Mouse (Mus musculus): Measurements from ENCODE around the gene Myo1h. TPM values are rescaled to one million over a fixed set of nuclear protein-coding genes. Genes with fewer than 3 reads are reported as not detected.

Gene Myo1h
- polyA plus RNA-seq, 1 experiment: 1.4 TPM

DNA sequence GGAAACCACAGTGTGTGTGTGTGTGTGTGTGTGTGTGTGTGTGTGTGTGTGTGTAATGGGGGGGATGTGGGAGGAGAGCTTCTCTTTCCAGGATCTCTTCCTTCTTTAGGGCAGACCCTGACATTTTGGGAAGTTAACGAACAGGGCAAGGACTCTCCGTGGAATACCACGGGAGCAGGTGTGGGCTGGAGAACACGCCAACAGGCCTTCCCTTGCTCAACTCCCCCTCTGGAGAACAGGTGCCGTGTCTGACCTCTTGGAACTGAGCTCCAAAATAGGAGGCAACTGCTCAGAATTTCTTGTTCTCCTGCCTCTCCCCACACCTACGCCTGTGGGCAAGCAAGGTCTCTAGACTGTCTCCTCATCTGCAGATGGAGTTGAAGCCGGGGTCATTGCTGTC, 19.5 kb upstream of the Myo1h start:
- TF ChIP-seq TCF3 (IDR thresholded peaks at IDR 0.05; ENCODE audit: insufficient read length, low read depth) (no peak), SRF (IDR thresholded peaks at IDR 0.05; ENCODE audit: control insufficient read depth, insufficient read length, low read depth) (no peak), MAX (IDR thresholded peaks at IDR 0.05; ENCODE audit: low read depth) (no peak), MYOG (IDR thresholded peaks at IDR 0.05; ENCODE audit: control insufficient read depth in 1 of 3, insufficient read depth in 1 of 3, insufficient read length in 2 of 3, low read depth in 2 of 3) (peak; percentile 57 to 89 (median 60)), TCF12 (IDR thresholded peaks at IDR 0.05; ENCODE audit: insufficient read depth, poor library complexity, severe bottlenecking) (peak; percentile 59), POLR2A (IDR thresholded peaks at IDR 0.05; ENCODE audit: insufficient read length, low read depth) (no peak), POLR2AphosphoS2 (IDR thresholded peaks at IDR 0.05; ENCODE audit: insufficient read length, low read depth) (no peak), REST (IDR thresholded peaks at IDR 0.05; ENCODE audit: insufficient read depth, insufficient read length) (no peak), MYOD1 (IDR thresholded peaks at IDR 0.05; ENCODE audit: control insufficient read depth in 1 of 3, insufficient read length in 2 of 3, low read depth in 2 of 3) (peak in 2 of 3 experiments; percentile 82 to 95)
- Histone ChIP-seq H3K4me2 (ENCODE audit: low read depth) (peak overlapping the region; percentile 80), H3K79me2 (ENCODE audit: control insufficient read depth, insufficient read depth) (no peaks in the 10 kb centered on the region), H3K4me3 (no peak overlapping the region), H3K27me3 (ENCODE audit: control insufficient read depth, insufficient read depth, insufficient read length) (peaks cover 30% of the 10 kb centered on the region), H3K36me3 (ENCODE audit: control insufficient read depth, insufficient read depth) (no peaks in the 10 kb centered on the region), H3ac (ENCODE audit: control insufficient read depth, insufficient read length) (no peak overlapping the region)

DNA sequence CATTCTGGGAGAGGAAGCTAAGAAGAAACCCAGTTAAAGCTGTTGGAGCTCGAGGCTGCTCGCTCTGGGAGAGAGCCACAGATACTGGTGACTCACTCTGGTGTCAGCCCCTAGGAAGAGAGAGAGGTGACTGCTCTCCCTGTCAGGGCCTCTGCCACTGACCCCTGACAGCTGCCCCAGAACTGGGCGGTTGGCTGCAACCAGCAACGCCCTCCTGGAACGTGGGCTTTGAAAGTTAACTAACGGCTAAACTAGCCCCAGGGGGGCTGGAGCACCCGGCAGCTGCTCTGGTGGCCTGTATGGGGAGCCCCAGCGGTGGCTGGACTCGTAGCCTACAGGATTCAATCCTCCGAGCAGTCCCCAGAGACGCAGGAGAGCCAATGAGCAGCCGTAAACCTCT, 19.0 kb upstream of the Myo1h start:
- Histone ChIP-seq H3K79me2 (ENCODE audit: control insufficient read depth, insufficient read depth) (no peaks in the 10 kb centered on the region), H3K36me3 (ENCODE audit: control insufficient read depth, insufficient read depth) (no peaks in the 10 kb centered on the region), H3K4me2 (ENCODE audit: low read depth) (peak overlapping the region; percentile 80), H3ac (ENCODE audit: control insufficient read depth, insufficient read length) (no peak overlapping the region), H3K4me3 (no peak overlapping the region), H3K27me3 (ENCODE audit: control insufficient read depth, insufficient read depth, insufficient read length) (peaks cover 28% of the 10 kb centered on the region)
- TF ChIP-seq CEBPB (IDR thresholded peaks at IDR 0.05; ENCODE audit: insufficient read depth, poor library complexity, severe bottlenecking) (no peak), TCF12 (IDR thresholded peaks at IDR 0.05; ENCODE audit: insufficient read depth, poor library complexity, severe bottlenecking) (peak; percentile 24), MYOD1 (IDR thresholded peaks at IDR 0.05; ENCODE audit: control insufficient read depth in 1 of 3, insufficient read length in 2 of 3, low read depth in 2 of 3) (peak in 2 of 3 experiments; percentile 69 to 87), MYOG (IDR thresholded peaks at IDR 0.05; ENCODE audit: control insufficient read depth in 1 of 3, insufficient read depth in 1 of 3, insufficient read length in 2 of 3, low read depth in 2 of 3) (peak; percentile 1 to 94 (median 88))

DNA sequence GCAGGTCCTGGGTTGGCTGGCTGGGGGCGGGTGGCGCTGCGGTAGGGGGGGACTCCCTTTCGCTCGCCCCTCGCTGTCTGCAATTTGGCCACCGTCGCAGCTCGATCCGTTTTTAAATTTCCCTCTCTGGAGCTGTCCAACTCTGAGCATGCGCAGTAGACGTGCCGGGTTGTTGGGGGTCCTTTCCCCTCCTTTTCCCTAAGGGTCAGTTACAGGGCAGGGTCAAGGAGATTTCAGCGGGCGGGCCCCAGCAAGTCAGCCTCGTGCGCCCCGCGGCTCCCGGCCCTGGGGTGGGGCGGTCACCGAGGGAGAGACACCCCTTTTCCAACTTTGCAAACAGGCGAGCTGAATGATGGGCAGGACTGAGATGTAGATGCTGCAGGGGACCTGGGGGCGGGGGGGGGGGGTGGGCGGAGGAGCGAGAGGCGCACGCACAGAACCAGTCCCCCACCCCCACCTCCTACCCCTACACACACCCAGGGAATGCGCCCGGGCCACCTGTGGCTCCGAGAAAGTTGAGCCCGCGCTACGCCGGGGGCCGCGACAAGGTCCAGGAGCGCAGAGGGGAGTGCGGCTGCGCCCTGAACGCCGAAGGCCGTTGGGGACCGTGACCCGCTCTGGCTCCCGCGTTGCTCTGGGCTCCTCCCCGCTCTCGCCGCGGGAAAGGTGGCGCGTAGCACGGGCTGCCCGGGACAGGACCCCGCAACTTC, 15.1 kb upstream of the Myo1h start, which contains the start of gene Foxn4:
Gene Foxn4, minus strand, starts transcription at position 115 of the 710 bp plus-strand sequence.
- Histone ChIP-seq H3K4me2 (ENCODE audit: low read depth) (no peak within 1 kb of the TSS), H3ac (ENCODE audit: control insufficient read depth, insufficient read length) (no peak within 1 kb of the TSS), H3K36me3 (ENCODE audit: control insufficient read depth, insufficient read depth) (no peaks in the 10 kb centered on the region), H3K79me2 (ENCODE audit: control insufficient read depth, insufficient read depth) (no peaks in the 10 kb centered on the region), H3K27me3 (ENCODE audit: control insufficient read depth, insufficient read depth, insufficient read length) (peaks cover 60% of the 10 kb centered on the region), H3K4me3 (no peak within 1 kb of the TSS)
- TF ChIP-seq TCF3 (IDR thresholded peaks at IDR 0.05; ENCODE audit: insufficient read length, low read depth): no peak
- peak; percentile 83 for TF ChIP-seq E2F4 (IDR thresholded peaks at IDR 0.05; ENCODE audit: insufficient read depth)

DNA sequence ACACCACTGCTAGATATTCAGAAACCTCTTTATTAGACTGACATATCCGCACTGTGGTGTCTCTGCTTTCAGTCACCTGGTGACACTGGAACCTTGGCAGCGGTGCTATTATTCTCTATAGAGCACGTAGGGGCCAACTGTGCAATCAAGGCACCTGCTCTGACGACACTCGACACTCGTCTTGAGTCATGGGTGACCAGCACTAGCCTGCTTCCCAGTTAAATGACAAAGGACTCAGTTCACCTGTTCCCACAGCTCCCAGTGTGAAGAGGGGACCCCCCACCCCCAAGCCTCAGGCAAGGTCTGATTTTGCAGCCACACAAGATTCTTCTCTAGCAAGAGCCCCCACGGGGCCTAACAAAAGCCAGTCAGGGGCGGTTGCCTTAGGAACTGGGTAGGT, 13.6 kb upstream of the Myo1h start:
- no peak overlapping the region for H3ac ChIP-seq (ENCODE audit: control insufficient read depth, insufficient read length)
- no peaks in the 10 kb centered on the region for H3K36me3 ChIP-seq (ENCODE audit: control insufficient read depth, insufficient read depth)
- no peaks in the 10 kb centered on the region for H3K79me2 ChIP-seq (ENCODE audit: control insufficient read depth, insufficient read depth)
- no peak overlapping the region for H3K4me2 ChIP-seq (ENCODE audit: low read depth)
- TF ChIP-seq CEBPB (IDR thresholded peaks at IDR 0.05; ENCODE audit: insufficient read depth, poor library complexity, severe bottlenecking) (no peak), TCF12 (IDR thresholded peaks at IDR 0.05; ENCODE audit: insufficient read depth, poor library complexity, severe bottlenecking) (no peak), MAX (IDR thresholded peaks at IDR 0.05; ENCODE audit: low read depth) (no peak), MYOD1 (IDR thresholded peaks at IDR 0.05; ENCODE audit: control insufficient read depth in 1 of 3, insufficient read length in 2 of 3, low read depth in 2 of 3) (no peak), POLR2AphosphoS2 (IDR thresholded peaks at IDR 0.05; ENCODE audit: insufficient read length, low read depth) (no peak), SRF (IDR thresholded peaks at IDR 0.05; ENCODE audit: control insufficient read depth, insufficient read length, low read depth) (no peak), POLR2A (IDR thresholded peaks at IDR 0.05; ENCODE audit: insufficient read length, low read depth) (no peak), E2F4 (IDR thresholded peaks at IDR 0.05; ENCODE audit: insufficient read depth) (no peak), USF1 (IDR thresholded peaks at IDR 0.05; ENCODE audit: low read depth) (no peak), REST (IDR thresholded peaks at IDR 0.05; ENCODE audit: insufficient read depth, insufficient read length) (no peak), TCF3 (IDR thresholded peaks at IDR 0.05; ENCODE audit: insufficient read length, low read depth) (no peak), MYOG (IDR thresholded peaks at IDR 0.05; ENCODE audit: control insufficient read depth in 1 of 3, insufficient read depth in 1 of 3, insufficient read length in 2 of 3, low read depth in 2 of 3) (no peak)
- H3K4me3 ChIP-seq: no peak overlapping the region
- H3K27me3 ChIP-seq (ENCODE audit: control insufficient read depth, insufficient read depth, insufficient read length): peaks cover 69% of the 10 kb centered on the region

DNA sequence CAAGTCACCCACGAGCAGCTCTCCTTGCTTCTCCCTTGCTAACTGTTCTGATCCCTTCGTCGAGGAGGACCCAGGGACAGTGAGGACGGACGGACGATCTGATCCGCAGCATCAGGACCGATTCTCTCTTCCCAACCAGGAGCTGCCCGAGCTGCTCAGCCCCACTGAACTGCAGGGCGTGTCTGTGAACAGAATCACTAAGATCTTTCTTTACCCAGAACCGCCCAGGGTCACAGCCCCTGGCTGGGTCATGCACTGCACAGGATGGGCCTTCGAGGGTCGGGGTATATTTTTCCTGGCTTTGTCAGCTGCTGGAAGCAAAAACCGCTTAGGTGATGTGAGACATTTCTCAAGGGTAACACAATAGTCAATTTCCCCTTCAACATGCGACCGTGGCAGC, 13.0 kb upstream of the Myo1h start:
- Histone ChIP-seq H3K79me2 (ENCODE audit: control insufficient read depth, insufficient read depth) (no peaks in the 10 kb centered on the region), H3ac (ENCODE audit: control insufficient read depth, insufficient read length) (no peak overlapping the region), H3K4me3 (no peak overlapping the region), H3K27me3 (ENCODE audit: control insufficient read depth, insufficient read depth, insufficient read length) (peaks cover 75% of the 10 kb centered on the region), H3K36me3 (ENCODE audit: control insufficient read depth, insufficient read depth) (no peaks in the 10 kb centered on the region), H3K4me2 (ENCODE audit: low read depth) (no peak overlapping the region)
- TF ChIP-seq SRF (IDR thresholded peaks at IDR 0.05; ENCODE audit: control insufficient read depth, insufficient read length, low read depth): no peak
- no peak for TF ChIP-seq POLR2A (IDR thresholded peaks at IDR 0.05; ENCODE audit: insufficient read length, low read depth)
- TF ChIP-seq POLR2AphosphoS2 (IDR thresholded peaks at IDR 0.05; ENCODE audit: insufficient read length, low read depth): no peak
- no peak for TF ChIP-seq REST (IDR thresholded peaks at IDR 0.05; ENCODE audit: insufficient read depth, insufficient read length)
- TF ChIP-seq E2F4 (IDR thresholded peaks at IDR 0.05; ENCODE audit: insufficient read depth): no peak
- no peak for TF ChIP-seq MAX (IDR thresholded peaks at IDR 0.05; ENCODE audit: low read depth)
- no peak for TF ChIP-seq TCF3 (IDR thresholded peaks at IDR 0.05; ENCODE audit: insufficient read length, low read depth)
- TF ChIP-seq USF1 (IDR thresholded peaks at IDR 0.05; ENCODE audit: low read depth): no peak
- no peak for TF ChIP-seq CEBPB (IDR thresholded peaks at IDR 0.05; ENCODE audit: insufficient read depth, poor library complexity, severe bottlenecking)
- no peak for TF ChIP-seq MYOG (IDR thresholded peaks at IDR 0.05; ENCODE audit: control insufficient read depth in 1 of 3, insufficient read depth in 1 of 3, insufficient read length in 2 of 3, low read depth in 2 of 3)
- TF ChIP-seq TCF12 (IDR thresholded peaks at IDR 0.05; ENCODE audit: insufficient read depth, poor library complexity, severe bottlenecking): no peak

Data from myocyte (in vitro differentiated cells).